Mouse (Mus musculus) liver, embryonic 15.5 days (tissue): Measurements from ENCODE around the gene Rab1b. TPM values are rescaled to one million over a fixed set of nuclear protein-coding genes. Genes with fewer than 3 reads are reported as not detected.
"Not testable (repeated sequence)": the region's sequence is repeated elsewhere in the genome, so short reads cannot be mapped to it uniquely, and the experiment has no call there.

Experiments used
- ATAC-seq: fragments of 200-750 bp; cut with Nextera tagmentation; 2 replicates; pipeline ENCODE4 v1.8.0; 2017; ENCODE audit warnings: moderate number of reproducible peaks, mild to moderate bottlenecking, moderate library complexity; ENCODE audit not compliant: insufficient read depth
- H3K27ac ChIP-seq: fragments of 300-500 bp; sonication (generic); replicated peaks from 2 replicates; pipeline ENCODE4 v1.5.1; 2015; ENCODE audit warnings: mild to moderate bottlenecking, inconsistent platforms
- H3K27me3 ChIP-seq: fragments of 300-500 bp; sonication (generic); 2 replicates; pipeline ENCODE4 v1.6.1; 2015; ENCODE audit warnings: mild to moderate bottlenecking, inconsistent platforms
- H3K36me3 ChIP-seq: fragments of 300-500 bp; sonication (generic); replicated peaks from 2 replicates; pipeline ENCODE4 v1.6.1; 2015; ENCODE audit warnings: moderate library complexity, mild to moderate bottlenecking, inconsistent platforms
- H3K4me1 ChIP-seq: fragments of 300-500 bp; sonication (generic); replicated peaks from 2 replicates; pipeline ENCODE4 v1.6.1; 2015; ENCODE audit warnings: inconsistent platforms
- H3K4me2 ChIP-seq: fragments of 300-500 bp; sonication (generic); 2 replicates; pipeline ENCODE4 v1.6.1; 2015; ENCODE audit warnings: moderate library complexity, mild to moderate bottlenecking, inconsistent platforms
- H3K4me3 ChIP-seq: fragments of 300-500 bp; sonication (generic); replicated peaks from 2 replicates; pipeline ENCODE4 v1.5.1; 2015; ENCODE audit warnings: mild to moderate bottlenecking, inconsistent platforms
- H3K9ac ChIP-seq: fragments of 300-500 bp; sonication (generic); 2 replicates; pipeline ENCODE4 v1.6.1; 2015; ENCODE audit warnings: moderate library complexity, mild to moderate bottlenecking, inconsistent platforms
- H3K9me3 ChIP-seq: fragments of 300-500 bp; sonication (generic); replicated peaks from 2 replicates; pipeline ENCODE4 v1.6.1; 2016; ENCODE audit warnings: inconsistent platforms
- WGBS: fragments of 180-500 bp; shearing (Covaris S2); methylation state at CpG from one replicate; pipeline ENCODE4 v1.1.7; 2015; ENCODE audit warnings: mixed read lengths; ENCODE audit not compliant: insufficient replicate concordance; 5-methylcytosine and 5-hydroxymethylcytosine counted together
- polyA plus RNA-seq: library from polyadenylated mRNA; unstranded; fragments of >200 nt; fragmentation: Nextera tagmentation; extraction: Ambion mirVana; gene quantifications from 2 replicates; pipeline ENCODE4 v1.2.1, GENCODE M21; 2015

Gene Rab1b
- 85.4 and 89.7 TPM in 2 replicates for polyA plus RNA-seq

GRCm38 (mm10) chr19:5106731-5107191 is at the start of gene Rab1b:
Rab1b (minus strand) TSS chr19:5107072.
- Histone ChIP-seq H3K4me2 (peak within 1 kb of the TSS; percentile 95), H3K9ac (peak within 1 kb of the TSS; percentile 87), H3K9me3 (no peaks in the 10 kb centered on the region), H3K27me3 (no peaks in the 10 kb centered on the region), H3K4me1 (peaks cover 44% of the 10 kb centered on the region), H3K27ac (peak within 1 kb of the TSS; percentile 89), H3K36me3 (peaks cover 34% of the 10 kb centered on the region), H3K4me3 (peak within 1 kb of the TSS; percentile 86)
- WGBS: under 1% methylated on average over 46 of the region's 46 CpGs
- peak; percentile 93 for ATAC-seq

GRCm38 (mm10) chr19:5152261-5152660 is 45.4 kb upstream of the Rab1b start:
- Histone ChIP-seq H3K9me3 (no peaks in the 10 kb centered on the region), H3K27ac (no peak overlapping the region), H3K9ac (no peak overlapping the region), H3K27me3 (no peaks in the 10 kb centered on the region), H3K36me3 (peaks cover 22% of the 10 kb centered on the region; the same call in 1 of the 2 replicates), H3K4me3 (no peak overlapping the region), H3K4me2 (no peak overlapping the region), H3K4me1 (no peaks in the 10 kb centered on the region)
- ATAC-seq: no peak
- WGBS: 83% methylated on average over 6 of the region's 6 CpGs

GRCm38 (mm10) chr19:5151741-5152140 is 44.9 kb upstream of the Rab1b start:
- Histone ChIP-seq H3K4me3 (no peak overlapping the region), H3K27ac (no peak overlapping the region), H3K9ac (no peak overlapping the region), H3K4me1 (no peaks in the 10 kb centered on the region), H3K27me3 (no peaks in the 10 kb centered on the region), H3K9me3 (no peaks in the 10 kb centered on the region), H3K36me3 (peaks cover 22% of the 10 kb centered on the region; the same call in 1 of the 2 replicates), H3K4me2 (no peak overlapping the region)
- no peak for ATAC-seq
- 69% methylated on average over 5 of the region's 5 CpGs for WGBS

GRCm38 (mm10) chr19:5151331-5151730 is 44.5 kb upstream of the Rab1b start:
- H3K4me3 ChIP-seq: no peak overlapping the region
- no peak overlapping the region for H3K27ac ChIP-seq
- H3K9ac ChIP-seq: no peak overlapping the region
- ATAC-seq: no peak
- H3K4me1 ChIP-seq: no peaks in the 10 kb centered on the region
- H3K4me2 ChIP-seq: no peak overlapping the region
- WGBS: 24% methylated on average over 3 of the region's 3 CpGs
- no peaks in the 10 kb centered on the region for H3K27me3 ChIP-seq
- no peaks in the 10 kb centered on the region for H3K9me3 ChIP-seq
- peaks cover 21% of the 10 kb centered on the region; the same call in 1 of the 2 replicates for H3K36me3 ChIP-seq

GRCm38 (mm10) chr19:5150358-5150757 is 43.5 kb upstream of the Rab1b start:
- Histone ChIP-seq H3K36me3 (peaks cover 12% of the 10 kb centered on the region; the same call in 1 of the 2 replicates), H3K4me1 (no peaks in the 10 kb centered on the region), H3K27ac (no peak overlapping the region), H3K9ac (no peak overlapping the region), H3K4me2 (no peak overlapping the region), H3K27me3 (no peaks in the 10 kb centered on the region), H3K4me3 (no peak overlapping the region), H3K9me3 (no peaks in the 10 kb centered on the region)
- 81% methylated on average over 6 of the region's 6 CpGs for WGBS
- ATAC-seq: no peak

- not testable (repeated sequence) for H3K4me3 ChIP-seq, H3K9ac ChIP-seq, H3K4me2 ChIP-seq, H3K27me3 ChIP-seq, H3K4me1 ChIP-seq, H3K27ac ChIP-seq, ATAC-seq, H3K9me3 ChIP-seq
- WGBS: 49% methylated on average over 6 of the region's 6 CpGs
- H3K36me3 ChIP-seq: peaks cover 12% of the 10 kb centered on the region
These were observed 42.2 kb upstream of the Rab1b start for GRCm38 (mm10) chr19:5149041-5149440.

- H3K4me2 ChIP-seq: no peak overlapping the region
- no peaks in the 10 kb centered on the region for H3K27me3 ChIP-seq
- no peaks in the 10 kb centered on the region for H3K9me3 ChIP-seq
- 6% methylated on average over 2 of the region's 2 CpGs for WGBS
- no peak for ATAC-seq
- no peak overlapping the region for H3K9ac ChIP-seq
- H3K4me3 ChIP-seq: no peak overlapping the region
- no peaks in the 10 kb centered on the region for H3K4me1 ChIP-seq
- H3K36me3 ChIP-seq: peaks cover 20% of the 10 kb centered on the region; the same call in 1 of the 2 replicates
- H3K27ac ChIP-seq: no peak overlapping the region
These were observed 32.8 kb upstream of the Rab1b start for GRCm38 (mm10) chr19:5139640-5140039.

- no peak overlapping the region for H3K27ac ChIP-seq
- no peaks in the 10 kb centered on the region; the same call in 1 of the 2 replicates for H3K4me1 ChIP-seq
- H3K4me3 ChIP-seq: no peak overlapping the region
- no peak for ATAC-seq
- peaks cover 14% of the 10 kb centered on the region; the same call in 1 of the 2 replicates for H3K27me3 ChIP-seq
- H3K4me2 ChIP-seq: no peak overlapping the region
- H3K36me3 ChIP-seq: peaks cover 13% of the 10 kb centered on the region; the same call in 1 of the 2 replicates
- no peaks in the 10 kb centered on the region for H3K9me3 ChIP-seq
- WGBS: 52% methylated on average over 4 of the region's 4 CpGs
- H3K9ac ChIP-seq: no peak overlapping the region
These were observed 24.4 kb upstream of the Rab1b start for GRCm38 (mm10) chr19:5131237-5131636.

GRCm38 (mm10) chr19:5129770-5130169 is 22.9 kb upstream of the Rab1b start:
- Histone ChIP-seq H3K4me2 (no peak overlapping the region), H3K27me3 (peaks cover 16% of the 10 kb centered on the region; the same call in 1 of the 2 replicates), H3K36me3 (0 out of 2 replicates have a peak, but pooled peaks cover 6% of the 10 kb centered on the region), H3K9ac (no peak overlapping the region), H3K9me3 (no peaks in the 10 kb centered on the region), H3K4me1 (no peaks in the 10 kb centered on the region; the same call in 1 of the 2 replicates), H3K27ac (no peak overlapping the region), H3K4me3 (no peak overlapping the region)
- ATAC-seq: no peak
- WGBS: 27% methylated on average over 1 of the region's 1 CpGs

- Histone ChIP-seq H3K9ac (no peak overlapping the region), H3K36me3 (no peaks in the 10 kb centered on the region), H3K4me3 (no peak overlapping the region), H3K27ac (no peak overlapping the region), H3K27me3 (peaks cover 32% of the 10 kb centered on the region), H3K4me1 (no peaks in the 10 kb centered on the region), H3K9me3 (no peaks in the 10 kb centered on the region), H3K4me2 (no peak overlapping the region)
- WGBS: 50% methylated on average over 7 of the region's 7 CpGs
- ATAC-seq: no peak
These were observed 17.3 kb upstream of the Rab1b start for GRCm38 (mm10) chr19:5124055-5124614.

- Histone ChIP-seq H3K4me1 (peaks cover 6% of the 10 kb centered on the region), H3K27ac (no peak overlapping the region), H3K4me2 (no peak overlapping the region), H3K27me3 (peaks cover 37% of the 10 kb centered on the region), H3K9ac (no peak overlapping the region), H3K4me3 (no peak overlapping the region), H3K36me3 (no peaks in the 10 kb centered on the region), H3K9me3 (no peaks in the 10 kb centered on the region)
- no peak for ATAC-seq
- 36% methylated on average over 3 of the region's 3 CpGs for WGBS
These were observed 16.4 kb upstream of the Rab1b start for GRCm38 (mm10) chr19:5123241-5123640.
